Mouse (Mus musculus): ENCODE measurements around the gene Zfp286. TPM values are rescaled to one million over a fixed set of nuclear protein-coding genes. Genes with fewer than 3 reads are reported as not detected.
A peak's percentile ranks its signal among the peaks of the same experiment; 100 is the strongest.

Zfp286 gene
- polyA plus RNA-seq, 1 experiment from 2014 or later, result 25.7 TPM

- Histone ChIP-seq H3K9ac (ENCODE audit: low read depth, low read length) (no peak overlapping the region), H3K4me2 (ENCODE audit: low read length) (no peak overlapping the region), H3K9me3 (ENCODE audit: control insufficient read depth, low read length) (no peaks in the 10 kb centered on the region), H3K4me3 (ENCODE audit: low read length) (no peak overlapping the region), H3K36me3 (ENCODE audit: control insufficient read depth, insufficient read depth, low read length) (no peaks in the 10 kb centered on the region), H3K27me3 (replicated peaks; ENCODE audit: control insufficient read depth, insufficient read depth, low read length) (no peaks in the 10 kb centered on the region), H3K4me1 (ENCODE audit: control insufficient read depth, insufficient read depth, low read depth, low read length) (peaks cover 3% of the 10 kb centered on the region; the same call in 1 of the 2 replicates), H3K27ac (ENCODE audit: low read depth, low read length) (no peak overlapping the region)
- 98% methylated on average over 2 of the region's 2 CpGs for WGBS
- no peak for ATAC-seq
These were observed 48.1 kb downstream of the Zfp286 start for GRCm38 (mm10) chr11:62741186-62741585.

DNA sequence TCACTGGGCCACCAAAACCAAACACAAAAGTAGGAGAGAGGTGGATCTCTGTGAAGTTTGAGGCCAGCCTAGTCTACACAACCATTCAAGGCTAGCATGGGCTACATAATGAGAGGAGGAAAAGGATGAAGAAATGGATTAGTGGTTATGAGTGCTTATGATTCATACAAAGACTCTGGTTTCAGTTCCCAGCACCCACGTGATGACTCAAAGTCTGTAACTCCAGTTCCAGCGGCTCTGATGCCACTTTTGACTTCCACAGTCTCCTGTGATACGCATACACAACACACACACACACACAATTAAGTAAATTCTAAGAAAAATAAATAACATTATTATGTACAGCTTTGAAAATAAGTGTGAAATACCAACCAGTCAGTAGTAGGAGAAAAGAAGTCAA lies 56.6 kb downstream of the Zfp286 start:
- no peaks in the 10 kb centered on the region for H3K27me3 ChIP-seq (replicated peaks; ENCODE audit: control insufficient read depth, insufficient read depth, low read length)
- 80% methylated on average over 3 of the region's 3 CpGs for WGBS
- H3K9me3 ChIP-seq (ENCODE audit: control insufficient read depth, low read length), result no peaks in the 10 kb centered on the region
- no peak overlapping the region for H3K4me3 ChIP-seq (ENCODE audit: low read length)
- peaks cover 14% of the 10 kb centered on the region for H3K4me1 ChIP-seq (ENCODE audit: control insufficient read depth, insufficient read depth, low read depth, low read length)
- no peak for ATAC-seq
- H3K4me2 ChIP-seq (ENCODE audit: low read length), result no peak overlapping the region
- H3K9ac ChIP-seq (ENCODE audit: low read depth, low read length), result no peak overlapping the region
- peaks cover 6% of the 10 kb centered on the region for H3K36me3 ChIP-seq (ENCODE audit: control insufficient read depth, insufficient read depth, low read length)
- H3K27ac ChIP-seq (ENCODE audit: low read depth, low read length), result no peak overlapping the region

DNA sequence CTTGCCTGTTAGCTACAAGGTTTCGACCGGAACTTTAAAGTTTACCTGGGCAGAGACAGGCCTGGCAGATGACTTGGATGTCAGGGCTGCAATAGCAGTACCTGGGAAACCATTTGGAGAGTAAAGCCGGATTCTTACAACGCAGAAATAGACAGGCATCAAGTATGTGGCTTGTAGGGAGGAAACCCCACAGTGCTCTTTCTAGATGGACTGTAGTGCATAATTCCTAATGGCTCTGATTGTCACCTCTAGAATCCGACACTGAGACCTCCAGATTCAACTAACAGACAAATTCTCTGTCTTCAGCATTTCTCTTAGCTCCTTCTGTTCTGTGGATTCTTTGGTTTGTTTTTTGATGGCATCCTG lies 57.3 kb downstream of the Zfp286 start:
- no peaks in the 10 kb centered on the region for H3K9me3 ChIP-seq (ENCODE audit: control insufficient read depth, low read length)
- peak overlapping the region; percentile 95 for H3K27ac ChIP-seq (ENCODE audit: low read depth, low read length)
- H3K27me3 ChIP-seq (replicated peaks; ENCODE audit: control insufficient read depth, insufficient read depth, low read length), result no peaks in the 10 kb centered on the region
- ATAC-seq, result no peak; the same call in 1 of the 2 replicates
- peaks cover 6% of the 10 kb centered on the region for H3K36me3 ChIP-seq (ENCODE audit: control insufficient read depth, insufficient read depth, low read length)
- peak overlapping the region; percentile 74 for H3K4me2 ChIP-seq (ENCODE audit: low read length)
- H3K4me1 ChIP-seq (ENCODE audit: control insufficient read depth, insufficient read depth, low read depth, low read length), result peaks cover 14% of the 10 kb centered on the region
- peak overlapping the region; percentile 93 for H3K4me3 ChIP-seq (ENCODE audit: low read length)
- WGBS, result 7% methylated on average over 5 of the region's 5 CpGs
- H3K9ac ChIP-seq (ENCODE audit: low read depth, low read length), result peak overlapping the region; percentile 95

DNA sequence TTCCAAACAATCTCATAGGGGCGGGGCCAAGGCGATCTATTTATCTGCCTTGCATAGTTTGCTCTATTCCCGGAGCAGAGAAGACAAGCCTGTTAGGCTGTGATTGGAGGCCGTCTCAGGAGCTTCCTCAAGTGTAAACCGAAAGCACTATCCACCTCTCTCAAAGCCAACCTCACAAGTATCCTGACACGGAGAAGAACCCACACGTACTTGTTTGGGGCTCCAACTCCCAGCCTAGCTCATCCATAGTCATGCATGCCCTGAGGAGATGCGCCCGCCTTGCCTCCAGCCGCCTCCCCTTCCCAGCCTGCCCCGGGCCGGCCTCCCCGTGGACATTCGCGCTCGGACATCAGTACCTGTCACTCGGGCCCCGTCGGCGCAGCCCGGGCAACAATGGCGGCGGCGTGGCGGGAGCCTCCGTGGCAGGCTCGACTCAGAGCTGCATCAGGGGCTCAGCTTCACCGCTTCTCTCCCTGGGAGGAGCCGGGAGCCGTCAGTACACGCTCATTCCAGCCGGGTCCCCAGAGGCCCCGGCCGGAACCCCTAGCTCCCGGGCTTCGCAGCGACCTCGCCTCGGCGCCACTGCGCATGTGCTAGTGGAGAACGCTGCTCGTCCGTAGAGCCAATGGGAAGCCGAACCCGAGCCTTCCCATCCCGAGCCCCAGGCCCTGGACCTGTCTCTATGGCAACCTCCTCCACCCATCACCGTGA lies 57.8 kb downstream of the Zfp286 start, which contains the start of gene Zfp287:
TSS of gene Zfp287 (minus strand) at position 595 of the 711 bp plus-strand sequence.
- Histone ChIP-seq H3K9me3 (ENCODE audit: control insufficient read depth, low read length) (no peaks in the 10 kb centered on the region), H3K4me2 (ENCODE audit: low read length) (peak within 1 kb of the TSS; percentile 74), H3K4me1 (ENCODE audit: control insufficient read depth, insufficient read depth, low read depth, low read length) (peaks cover 14% of the 10 kb centered on the region), H3K4me3 (ENCODE audit: low read length) (peak within 1 kb of the TSS; percentile 93), H3K27ac (ENCODE audit: low read depth, low read length) (peak within 1 kb of the TSS; percentile 95), H3K36me3 (ENCODE audit: control insufficient read depth, insufficient read depth, low read length) (peaks cover 6% of the 10 kb centered on the region), H3K27me3 (replicated peaks; ENCODE audit: control insufficient read depth, insufficient read depth, low read length) (no peaks in the 10 kb centered on the region), H3K9ac (ENCODE audit: low read depth, low read length) (peak within 1 kb of the TSS; percentile 95)
- WGBS, result under 1% methylated on average over 47 of the region's 48 CpGs
- peak; percentile 99 for ATAC-seq

- 96% methylated on average over 8 of the region's 8 CpGs for WGBS
- Histone ChIP-seq H3K4me1 (ENCODE audit: control insufficient read depth, insufficient read depth, low read depth, low read length) (peaks cover 14% of the 10 kb centered on the region), H3K9me3 (ENCODE audit: control insufficient read depth, low read length) (no peaks in the 10 kb centered on the region), H3K27me3 (replicated peaks; ENCODE audit: control insufficient read depth, insufficient read depth, low read length) (no peaks in the 10 kb centered on the region), H3K9ac (ENCODE audit: low read depth, low read length) (no peak overlapping the region), H3K27ac (ENCODE audit: low read depth, low read length) (no peak overlapping the region), H3K36me3 (ENCODE audit: control insufficient read depth, insufficient read depth, low read length) (peaks cover 17% of the 10 kb centered on the region), H3K4me2 (ENCODE audit: low read length) (no peak overlapping the region), H3K4me3 (ENCODE audit: low read length) (no peak overlapping the region)
- ATAC-seq, result no peak
These were observed 61.0 kb downstream of the Zfp286 start for GRCm38 (mm10) chr11:62728276-62728675.

- no peaks in the 10 kb centered on the region for H3K4me1 ChIP-seq (ENCODE audit: control insufficient read depth, insufficient read depth, low read depth, low read length)
- H3K4me2 ChIP-seq (ENCODE audit: low read length), result no peak overlapping the region
- H3K9me3 ChIP-seq (ENCODE audit: control insufficient read depth, low read length), result no peaks in the 10 kb centered on the region
- peaks cover 36% of the 10 kb centered on the region for H3K36me3 ChIP-seq (ENCODE audit: control insufficient read depth, insufficient read depth, low read length)
- no peak overlapping the region for H3K4me3 ChIP-seq (ENCODE audit: low read length)
- no peak overlapping the region for H3K9ac ChIP-seq (ENCODE audit: low read depth, low read length)
- H3K27me3 ChIP-seq (replicated peaks; ENCODE audit: control insufficient read depth, insufficient read depth, low read length), result no peaks in the 10 kb centered on the region
- no peak for ATAC-seq
- WGBS, result 81% methylated on average over 5 of the region's 5 CpGs
- no peak overlapping the region for H3K27ac ChIP-seq (ENCODE audit: low read depth, low read length)
These were observed 78.6 kb downstream of the Zfp286 start for GRCm38 (mm10) chr11:62710657-62711056.

- Histone ChIP-seq H3K36me3 (ENCODE audit: control insufficient read depth, insufficient read depth, low read length) (peaks cover 18% of the 10 kb centered on the region), H3K9me3 (ENCODE audit: control insufficient read depth, low read length) (no peaks in the 10 kb centered on the region), H3K4me1 (ENCODE audit: control insufficient read depth, insufficient read depth, low read depth, low read length) (no peaks in the 10 kb centered on the region), H3K4me2 (ENCODE audit: low read length) (no peak overlapping the region), H3K9ac (ENCODE audit: low read depth, low read length) (no peak overlapping the region), H3K4me3 (ENCODE audit: low read length) (no peak overlapping the region), H3K27ac (ENCODE audit: low read depth, low read length) (no peak overlapping the region), H3K27me3 (replicated peaks; ENCODE audit: control insufficient read depth, insufficient read depth, low read length) (no peaks in the 10 kb centered on the region)
- WGBS, result 86% methylated on average over 7 of the region's 7 CpGs
- no peak for ATAC-seq
These were observed 81.0 kb downstream of the Zfp286 start for GRCm38 (mm10) chr11:62708252-62708651.

DNA sequence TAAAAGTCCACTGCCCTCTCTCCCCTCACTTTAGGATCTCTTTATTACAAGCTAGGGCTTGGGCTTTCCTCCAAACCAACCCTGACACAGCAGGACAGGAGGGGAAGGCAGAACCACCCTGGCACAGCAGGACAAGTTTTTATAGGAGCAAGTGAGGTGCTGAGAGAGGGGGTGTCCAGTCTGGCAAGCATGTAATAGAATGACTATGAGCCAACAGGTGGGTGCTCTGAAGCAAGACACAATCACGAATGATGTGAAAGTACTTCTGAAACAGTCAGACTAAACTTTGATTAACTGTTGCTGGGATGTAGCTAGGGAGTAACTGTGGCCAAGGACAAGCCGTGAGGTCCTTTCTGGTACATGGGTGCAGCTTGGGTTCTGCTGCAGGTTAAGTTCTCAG lies 83.1 kb downstream of the Zfp286 start:
- Histone ChIP-seq H3K36me3 (ENCODE audit: control insufficient read depth, insufficient read depth, low read length) (0 out of 2 replicates have a peak, but pooled peaks cover 6% of the 10 kb centered on the region), H3K4me2 (ENCODE audit: low read length) (no peak overlapping the region), H3K4me3 (ENCODE audit: low read length) (no peak overlapping the region), H3K27ac (ENCODE audit: low read depth, low read length) (no peak overlapping the region), H3K4me1 (ENCODE audit: control insufficient read depth, insufficient read depth, low read depth, low read length) (no peaks in the 10 kb centered on the region), H3K27me3 (replicated peaks; ENCODE audit: control insufficient read depth, insufficient read depth, low read length) (no peaks in the 10 kb centered on the region), H3K9ac (ENCODE audit: low read depth, low read length) (no peak overlapping the region), H3K9me3 (ENCODE audit: control insufficient read depth, low read length) (no peaks in the 10 kb centered on the region)
- no peak for ATAC-seq
- 84% methylated on average over 2 of the region's 2 CpGs for WGBS

All from hindbrain, embryonic 16.5 days (tissue).